Mouse (Mus musculus) cortical plate, adult 2 months (tissue): ENCODE data around the gene Ano6.

Source experiments
- CTCF ChIP-seq: fragments of 200-500 bp; IDR thresholded peaks from 2 replicates; pipeline ENCODE4 v1.5.1; 2011; ENCODE audit warnings: mild to moderate bottlenecking, control low read depth, low read length; ENCODE audit not compliant: insufficient read depth; ENCODE audit errors: extremely low read depth
- POLR2A ChIP-seq: fragments of 200-500 bp; IDR thresholded peaks from 2 replicates; pipeline ENCODE4 v1.6.1; 2011; ENCODE audit warnings: mild to moderate bottlenecking, low read length, control low read depth; ENCODE audit not compliant: insufficient read depth; ENCODE audit errors: extremely low read depth

DNA sequence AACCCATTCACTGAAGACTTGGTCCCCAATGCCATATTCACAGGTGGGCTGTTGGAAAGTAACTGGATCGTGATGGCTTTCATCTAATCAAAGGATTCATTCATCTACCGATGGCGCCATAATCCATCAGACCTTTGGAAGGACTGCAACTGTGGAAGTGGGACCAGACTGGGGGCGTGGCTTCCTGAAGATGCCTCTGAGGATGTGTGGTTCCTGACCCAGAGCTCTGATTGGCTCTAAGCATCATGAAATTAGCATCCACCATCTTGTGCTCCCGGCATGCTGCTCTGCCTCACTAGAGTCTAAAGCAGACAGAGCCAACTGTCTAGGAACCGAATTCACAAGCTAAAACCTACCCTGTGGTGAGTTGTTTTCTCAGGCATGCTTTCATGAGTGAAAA is 24.7 kb upstream of the Ano6 start:
- TF ChIP-seq CTCF: no peak
- no peak for TF ChIP-seq POLR2A
